Mouse (Mus musculus) thymus, adult 2 months (tissue): ENCODE results near the gene Pex1. TPM values are rescaled to one million over a fixed set of nuclear protein-coding genes. Genes with fewer than 3 reads are reported as not detected.
"Not testable (repeated sequence)": the region's sequence is repeated elsewhere in the genome, so short reads cannot be mapped to it uniquely, and the experiment has no call there.

Experiments
- DNase-seq: peaks from one replicate; pipeline ENCODE4 v3.0.0; 2021
- H3K27ac ChIP-seq: fragments of 200-500 bp; 2 replicates; pipeline ENCODE4 v1.5.1; 2012; ENCODE audit warnings: low read length, control low read depth; ENCODE audit not compliant: control insufficient read depth, insufficient read depth
- H3K27me3 ChIP-seq: fragments of 200-500 bp; 2 replicates; pipeline ENCODE4 v1.6.1; 2012; ENCODE audit warnings: mild to moderate bottlenecking, low read length, moderate library complexity, mixed read lengths; ENCODE audit not compliant: control insufficient read depth, insufficient read depth
- H3K36me3 ChIP-seq: fragments of 200-500 bp; 2 replicates; pipeline ENCODE4 v1.6.1; 2012; ENCODE audit warnings: mild to moderate bottlenecking, low read length, moderate library complexity; ENCODE audit not compliant: control insufficient read depth, insufficient read depth
- H3K4me1 ChIP-seq: fragments of 200-500 bp; replicated peaks from 2 replicates; pipeline ENCODE4 v1.6.1; 2012; ENCODE audit warnings: low read length; ENCODE audit not compliant: control insufficient read depth, insufficient read depth
- H3K4me3 ChIP-seq: fragments of 200-500 bp; 2 replicates; pipeline ENCODE4 v1.5.1; 2012; ENCODE audit warnings: mild to moderate bottlenecking, low read length, control low read depth, moderate library complexity; ENCODE audit not compliant: control insufficient read depth, insufficient read depth
- CTCF ChIP-seq: fragments of 200-500 bp; IDR thresholded peaks from 2 replicates; pipeline ENCODE4 v1.5.1; 2012; ENCODE audit warnings: mild to moderate bottlenecking, control low read depth, low read length, moderate library complexity, borderline replicate concordance; ENCODE audit not compliant: control insufficient read depth, poor library complexity, insufficient read depth; ENCODE audit errors: extremely low read depth
- POLR2A ChIP-seq: fragments of 200-500 bp; IDR thresholded peaks from 2 replicates; pipeline ENCODE4 v1.6.1; 2012; ENCODE audit warnings: mild to moderate bottlenecking, low read length, control low read depth, moderate library complexity; ENCODE audit not compliant: control insufficient read depth, poor library complexity, insufficient read depth; ENCODE audit errors: extremely low read depth
- WGBS: fragments of 180-500 bp; shearing (Covaris S2); methylation state at CpG from one replicate; pipeline ENCODE4 v1.1.7; 2018; 5-methylcytosine and 5-hydroxymethylcytosine counted together
- polyA plus RNA-seq: library from polyadenylated mRNA; depleted of rRNA; stranded (reverse); fragments of >200 nt; gene quantifications from 2 replicates; pipeline ENCODE4 v1.2.3, GENCODE M21; 2012

The Pex1 gene
- polyA plus RNA-seq, 1 experiment, result 10.2 TPM

- Histone ChIP-seq H3K36me3 (peaks cover 12% of the 10 kb centered on the region; the same call in 1 of the 2 replicates), H3K4me1 (no peaks in the 10 kb centered on the region), H3K27ac (no peak overlapping the region), H3K27me3 (no peaks in the 10 kb centered on the region), H3K4me3 (no peak overlapping the region)
- TF ChIP-seq CTCF (no peak), POLR2A (no peak)
- DNase-seq, result no peak
- WGBS, result 96% methylated on average over 9 of the region's 9 CpGs
Measured at GRCm38 (mm10) chr5:3607114-3607513, 11.2 kb downstream of the Pex1 start.

- DNase-seq, result no peak
- no peak overlapping the region for H3K27ac ChIP-seq
- no peaks in the 10 kb centered on the region for H3K4me1 ChIP-seq
- no peak for TF ChIP-seq CTCF
- no peak for TF ChIP-seq POLR2A
- WGBS, result 95% methylated on average over 7 of the region's 7 CpGs
- H3K4me3 ChIP-seq, result no peak overlapping the region
- H3K36me3 ChIP-seq, result peaks cover 12% of the 10 kb centered on the region; the same call in 1 of the 2 replicates
- no peaks in the 10 kb centered on the region for H3K27me3 ChIP-seq
Measured at GRCm38 (mm10) chr5:3609241-3609640, 13.4 kb downstream of the Pex1 start.

GRCm38 (mm10) chr5:3611835-3612234 lies 16.0 kb downstream of the Pex1 start:
- not testable (repeated sequence) for H3K4me3 ChIP-seq, H3K4me1 ChIP-seq, H3K36me3 ChIP-seq, DNase-seq, H3K27ac ChIP-seq, H3K27me3 ChIP-seq
- 98% methylated on average over 2 of the region's 2 CpGs for WGBS

- no peak for DNase-seq
- H3K27ac ChIP-seq, result no peak overlapping the region
- H3K4me3 ChIP-seq, result no peak overlapping the region
- no peaks in the 10 kb centered on the region for H3K27me3 ChIP-seq
- no peaks in the 10 kb centered on the region for H3K4me1 ChIP-seq
- WGBS, result 97% methylated on average over 7 of the region's 7 CpGs
- TF ChIP-seq POLR2A, result no peak
- no peak for TF ChIP-seq CTCF
- H3K36me3 ChIP-seq, result peaks cover 7% of the 10 kb centered on the region
Measured at GRCm38 (mm10) chr5:3620486-3620885, 24.6 kb downstream of the Pex1 start.

GRCm38 (mm10) chr5:3630055-3630454 lies 34.2 kb downstream of the Pex1 start:
- Histone ChIP-seq H3K36me3 (peaks cover under 1% of the 10 kb centered on the region; the same call in 1 of the 2 replicates), H3K27ac (no peak overlapping the region), H3K4me3 (no peak overlapping the region), H3K4me1 (no peaks in the 10 kb centered on the region), H3K27me3 (no peaks in the 10 kb centered on the region)
- TF ChIP-seq CTCF (no peak), POLR2A (no peak)
- 95% methylated on average over 5 of the region's 5 CpGs for WGBS
- no peak for DNase-seq

GRCm38 (mm10) chr5:3631512-3632271 lies 35.8 kb downstream of the Pex1 start:
- H3K27ac ChIP-seq, result no peak overlapping the region
- TF ChIP-seq POLR2A (no peak), CTCF (no peak)
- no peaks in the 10 kb centered on the region for H3K4me1 ChIP-seq
- WGBS, result 93% methylated on average over 16 of the region's 16 CpGs
- H3K4me3 ChIP-seq, result no peak overlapping the region
- no peaks in the 10 kb centered on the region for H3K27me3 ChIP-seq
- 0 out of 2 replicates have a peak, but pooled peaks cover 3% of the 10 kb centered on the region for H3K36me3 ChIP-seq
- no peak for DNase-seq

- Histone ChIP-seq H3K27ac (no peak overlapping the region), H3K36me3 (0 out of 2 replicates have a peak, but pooled peaks cover 3% of the 10 kb centered on the region), H3K4me1 (no peaks in the 10 kb centered on the region), H3K4me3 (no peak overlapping the region), H3K27me3 (no peaks in the 10 kb centered on the region)
- WGBS, result 95% methylated on average over 5 of the region's 5 CpGs
- TF ChIP-seq POLR2A (no peak), CTCF (no peak)
- no peak for DNase-seq
Measured at GRCm38 (mm10) chr5:3632285-3632684, 36.4 kb downstream of the Pex1 start.
